Mouse (Mus musculus): ENCODE results near the gene Megf11. TPM values are rescaled to one million over a fixed set of nuclear protein-coding genes. Genes with fewer than 3 reads are reported as not detected.
A peak's percentile ranks its signal among the peaks of the same experiment; 100 is the strongest.

Gene Megf11
- polyA plus RNA-seq, 1 experiment from 2014 or later = 17.8 TPM

GRCm38 (mm10) chr9:64528595-64528994 lies 143.2 kb downstream of the Megf11 start:
- Histone ChIP-seq H3K9ac (replicated peaks) (no peak overlapping the region), H3K36me3 (no peaks in the 10 kb centered on the region), H3K4me3 (replicated peaks) (no peak overlapping the region), H3K4me2 (no peak overlapping the region), H3K4me1 (peaks cover 20% of the 10 kb centered on the region), H3K27ac (replicated peaks) (no peak overlapping the region), H3K9me3 (replicated peaks) (no peaks in the 10 kb centered on the region), H3K27me3 (replicated peaks) (0 out of 2 replicates have a peak, but pooled peaks cover 12% of the 10 kb centered on the region)
- WGBS = 58% methylated on average over 2 of the region's 2 CpGs
- no peak for ATAC-seq (ENCODE audit: low FRiP score)

- Histone ChIP-seq H3K4me1 (peaks cover 25% of the 10 kb centered on the region), H3K27ac (replicated peaks) (no peak overlapping the region), H3K9ac (replicated peaks) (no peak overlapping the region), H3K36me3 (no peaks in the 10 kb centered on the region), H3K4me2 (no peak overlapping the region), H3K9me3 (replicated peaks) (no peaks in the 10 kb centered on the region), H3K4me3 (replicated peaks) (no peak overlapping the region), H3K27me3 (replicated peaks) (0 out of 2 replicates have a peak, but pooled peaks cover 5% of the 10 kb centered on the region)
- 77% methylated on average over 3 of the region's 3 CpGs for WGBS
- ATAC-seq (ENCODE audit: low FRiP score) = no peak
Measured at GRCm38 (mm10) chr9:64531935-64532334, 146.5 kb downstream of the Megf11 start.

- Histone ChIP-seq H3K9ac (replicated peaks) (no peak overlapping the region), H3K36me3 (no peaks in the 10 kb centered on the region), H3K9me3 (replicated peaks) (no peaks in the 10 kb centered on the region), H3K4me1 (peaks cover 25% of the 10 kb centered on the region), H3K27me3 (replicated peaks) (0 out of 2 replicates have a peak, but pooled peaks cover 5% of the 10 kb centered on the region), H3K4me3 (replicated peaks) (no peak overlapping the region), H3K27ac (replicated peaks) (no peak overlapping the region), H3K4me2 (no peak overlapping the region)
- ATAC-seq (ENCODE audit: low FRiP score) = no peak
- 74% methylated on average over 4 of the region's 4 CpGs for WGBS
Measured at GRCm38 (mm10) chr9:64532711-64533242, 147.4 kb downstream of the Megf11 start.

- no peak overlapping the region for H3K4me2 ChIP-seq
- H3K27me3 ChIP-seq (replicated peaks) = 0 out of 2 replicates have a peak, but pooled peaks cover 7% of the 10 kb centered on the region
- no peaks in the 10 kb centered on the region for H3K9me3 ChIP-seq (replicated peaks)
- peaks cover 24% of the 10 kb centered on the region for H3K4me1 ChIP-seq
- 22% methylated on average over 15 of the region's 15 CpGs for WGBS
- H3K27ac ChIP-seq (replicated peaks) = peak overlapping the region; percentile 9; the same call in 1 of the 2 replicates
- peak; percentile 53; the same call in 1 of the 2 replicates for ATAC-seq (ENCODE audit: low FRiP score)
- H3K9ac ChIP-seq (replicated peaks) = no peak overlapping the region
- no peak overlapping the region for H3K4me3 ChIP-seq (replicated peaks)
- H3K36me3 ChIP-seq = no peaks in the 10 kb centered on the region
Measured at GRCm38 (mm10) chr9:64533488-64534119, 148.2 kb downstream of the Megf11 start.

- H3K4me1 ChIP-seq = peaks cover 17% of the 10 kb centered on the region
- H3K4me2 ChIP-seq = no peak overlapping the region
- WGBS = 78% methylated on average over 6 of the region's 6 CpGs
- no peak overlapping the region for H3K4me3 ChIP-seq (replicated peaks)
- H3K27me3 ChIP-seq (replicated peaks) = 0 out of 2 replicates have a peak, but pooled peaks cover 10% of the 10 kb centered on the region
- H3K27ac ChIP-seq (replicated peaks) = no peak overlapping the region
- H3K9me3 ChIP-seq (replicated peaks) = no peaks in the 10 kb centered on the region
- H3K9ac ChIP-seq (replicated peaks) = no peak overlapping the region
- no peaks in the 10 kb centered on the region for H3K36me3 ChIP-seq
- no peak for ATAC-seq (ENCODE audit: low FRiP score)
Measured at GRCm38 (mm10) chr9:64534313-64534712, 148.9 kb downstream of the Megf11 start.

GRCm38 (mm10) chr9:64534856-64535539 lies 149.6 kb downstream of the Megf11 start:
- no peaks in the 10 kb centered on the region for H3K36me3 ChIP-seq
- H3K9ac ChIP-seq (replicated peaks) = no peak overlapping the region
- no peaks in the 10 kb centered on the region for H3K9me3 ChIP-seq (replicated peaks)
- peaks cover 17% of the 10 kb centered on the region for H3K4me1 ChIP-seq
- WGBS = 90% methylated on average over 8 of the region's 8 CpGs
- no peak overlapping the region for H3K4me3 ChIP-seq (replicated peaks)
- H3K4me2 ChIP-seq = no peak overlapping the region
- 0 out of 2 replicates have a peak, but pooled peaks cover 10% of the 10 kb centered on the region for H3K27me3 ChIP-seq (replicated peaks)
- H3K27ac ChIP-seq (replicated peaks) = no peak overlapping the region
- ATAC-seq (ENCODE audit: low FRiP score) = no peak

- Histone ChIP-seq H3K4me3 (replicated peaks) (no peak overlapping the region), H3K9me3 (replicated peaks) (no peaks in the 10 kb centered on the region), H3K36me3 (no peaks in the 10 kb centered on the region), H3K27ac (replicated peaks) (no peak overlapping the region), H3K9ac (replicated peaks) (no peak overlapping the region), H3K4me2 (no peak overlapping the region), H3K4me1 (peaks cover 17% of the 10 kb centered on the region), H3K27me3 (replicated peaks) (0 out of 2 replicates have a peak, but pooled peaks cover 7% of the 10 kb centered on the region)
- WGBS = 81% methylated on average over 4 of the region's 4 CpGs
- ATAC-seq (ENCODE audit: low FRiP score) = no peak
Measured at GRCm38 (mm10) chr9:64537821-64538220, 152.4 kb downstream of the Megf11 start.

- 0 out of 2 replicates have a peak, but pooled peaks cover 8% of the 10 kb centered on the region for H3K27me3 ChIP-seq (replicated peaks)
- no peak overlapping the region for H3K4me2 ChIP-seq
- peaks cover 13% of the 10 kb centered on the region for H3K4me1 ChIP-seq
- no peak overlapping the region for H3K27ac ChIP-seq (replicated peaks)
- no peak for ATAC-seq (ENCODE audit: low FRiP score)
- WGBS = 80% methylated on average over 4 of the region's 4 CpGs
- H3K36me3 ChIP-seq = no peaks in the 10 kb centered on the region
- no peak overlapping the region for H3K9ac ChIP-seq (replicated peaks)
- H3K4me3 ChIP-seq (replicated peaks) = no peak overlapping the region
- no peaks in the 10 kb centered on the region for H3K9me3 ChIP-seq (replicated peaks)
Measured at GRCm38 (mm10) chr9:64542246-64542645, 156.8 kb downstream of the Megf11 start.

- no peaks in the 10 kb centered on the region for H3K9me3 ChIP-seq (replicated peaks)
- H3K4me1 ChIP-seq = peaks cover 13% of the 10 kb centered on the region
- H3K36me3 ChIP-seq = no peaks in the 10 kb centered on the region
- WGBS = 36% methylated on average over 7 of the region's 7 CpGs
- 0 out of 2 replicates have a peak, but pooled peaks cover 8% of the 10 kb centered on the region for H3K27me3 ChIP-seq (replicated peaks)
- no peak overlapping the region for H3K4me3 ChIP-seq (replicated peaks)
- no peak overlapping the region for H3K4me2 ChIP-seq
- no peak for ATAC-seq (ENCODE audit: low FRiP score)
- no peak overlapping the region for H3K27ac ChIP-seq (replicated peaks)
- H3K9ac ChIP-seq (replicated peaks) = no peak overlapping the region
Measured at GRCm38 (mm10) chr9:64543125-64543524, 157.7 kb downstream of the Megf11 start.

GRCm38 (mm10) chr9:64546344-64546991 lies 161.0 kb downstream of the Megf11 start:
- Histone ChIP-seq H3K27ac (replicated peaks) (no peak overlapping the region), H3K9ac (replicated peaks) (no peak overlapping the region), H3K27me3 (replicated peaks) (0 out of 2 replicates have a peak, but pooled peaks cover 3% of the 10 kb centered on the region), H3K4me1 (peaks cover 18% of the 10 kb centered on the region), H3K4me3 (replicated peaks) (no peak overlapping the region), H3K36me3 (no peaks in the 10 kb centered on the region), H3K4me2 (no peak overlapping the region), H3K9me3 (replicated peaks) (no peaks in the 10 kb centered on the region)
- no peak for ATAC-seq (ENCODE audit: low FRiP score)
- WGBS = 54% methylated on average over 7 of the region's 7 CpGs

GRCm38 (mm10) chr9:64548332-64548731 lies 162.9 kb downstream of the Megf11 start:
- Histone ChIP-seq H3K36me3 (no peaks in the 10 kb centered on the region), H3K9ac (replicated peaks) (no peak overlapping the region), H3K4me1 (peaks cover 13% of the 10 kb centered on the region), H3K27me3 (replicated peaks) (no peaks in the 10 kb centered on the region), H3K4me3 (replicated peaks) (no peak overlapping the region), H3K9me3 (replicated peaks) (no peaks in the 10 kb centered on the region), H3K4me2 (no peak overlapping the region), H3K27ac (replicated peaks) (no peak overlapping the region)
- ATAC-seq (ENCODE audit: low FRiP score) = no peak
- 70% methylated on average over 6 of the region's 6 CpGs for WGBS

Measured in neural tube, embryonic 15.5 days (tissue).